Mouse (Mus musculus) hindbrain, embryonic 10.5 days (tissue): ENCODE measurements around the gene Tgfbr1. TPM values are rescaled to one million over a fixed set of nuclear protein-coding genes. Genes with fewer than 3 reads are reported as not detected.
"Not testable (repeated sequence)": the region's sequence is repeated elsewhere in the genome, so short reads cannot be mapped to it uniquely, and the experiment has no call there.

ENCODE experiments used
- DNase-seq: peaks from one replicate; pipeline ENCODE4 v3.0.0-alpha.2; 2017; ENCODE audit warnings: low spot score
- H3K27ac ChIP-seq: fragments of 300-500 bp; sonication (generic); 2 replicates; pipeline ENCODE4 v1.5.1; 2016; ENCODE audit warnings: mild to moderate bottlenecking, moderate library complexity
- H3K27me3 ChIP-seq: fragments of 300-500 bp; sonication (generic); 2 replicates; pipeline ENCODE4 v1.6.1; 2016; ENCODE audit warnings: mild to moderate bottlenecking; ENCODE audit not compliant: poor library complexity, insufficient read depth, severe bottlenecking
- H3K36me3 ChIP-seq: fragments of 300-500 bp; sonication (generic); 2 replicates; pipeline ENCODE4 v1.6.1; 2016; ENCODE audit warnings: mild to moderate bottlenecking, moderate library complexity
- H3K4me1 ChIP-seq: fragments of 300-500 bp; sonication (generic); replicated peaks from 2 replicates; pipeline ENCODE4 v1.6.1; 2016; ENCODE audit warnings: mild to moderate bottlenecking
- H3K4me3 ChIP-seq: fragments of 300-500 bp; sonication (generic); 2 replicates; pipeline ENCODE4 v1.5.1; 2016; ENCODE audit warnings: mild to moderate bottlenecking, moderate library complexity
- H3K9me3 ChIP-seq: fragments of 300-500 bp; sonication (generic); 2 replicates; pipeline ENCODE4 v1.6.1; 2016; ENCODE audit warnings: mild to moderate bottlenecking, moderate library complexity
- WGBS: fragments of 180-500 bp; shearing (Covaris S2); methylation state at CpG from one replicate; pipeline ENCODE4 v1.1.7; 2016; 5-methylcytosine and 5-hydroxymethylcytosine counted together
- polyA plus RNA-seq: library from polyadenylated mRNA; unstranded; fragments of >200 nt; fragmentation: Nextera tagmentation; extraction: Ambion mirVana; gene quantifications from 2 replicates; pipeline ENCODE4 v1.2.1, GENCODE M21; 2016

Tgfbr1 gene
- polyA plus RNA-seq, 1 experiment from 2014 or later = 85.8 TPM

GRCm38 (mm10) chr4:47353416-47354111 lies 542 bp downstream of the Tgfbr1 start:
- Histone ChIP-seq H3K4me3 (peak overlapping the region; percentile 93), H3K27me3 (peaks cover 16% of the 10 kb centered on the region), H3K9me3 (no peaks in the 10 kb centered on the region), H3K36me3 (no peaks in the 10 kb centered on the region), H3K27ac (peak overlapping the region; percentile 99), H3K4me1 (peaks cover 47% of the 10 kb centered on the region)
- under 1% methylated on average over 69 of the region's 73 CpGs for WGBS
- peak; percentile 68 for DNase-seq

- peaks cover 44% of the 10 kb centered on the region for H3K4me1 ChIP-seq
- WGBS = 45% methylated on average over 3 of the region's 3 CpGs
- H3K36me3 ChIP-seq = no peaks in the 10 kb centered on the region
- no peak for DNase-seq
- H3K27me3 ChIP-seq = peaks cover 11% of the 10 kb centered on the region
- H3K9me3 ChIP-seq = no peaks in the 10 kb centered on the region
- peak overlapping the region; percentile 93 for H3K4me3 ChIP-seq
- peak overlapping the region; percentile 99; the same call in 1 of the 2 replicates for H3K27ac ChIP-seq
These were observed 1.3 kb downstream of the Tgfbr1 start for GRCm38 (mm10) chr4:47354304-47354703.

- Histone ChIP-seq H3K27ac (no peak overlapping the region), H3K9me3 (0 out of 2 replicates have a peak, but pooled peaks cover 2% of the 10 kb centered on the region), H3K4me3 (no peak overlapping the region), H3K27me3 (no peaks in the 10 kb centered on the region), H3K4me1 (0 out of 2 replicates have a peak, but pooled peaks cover 4% of the 10 kb centered on the region), H3K36me3 (0 out of 2 replicates have a peak, but pooled peaks cover 6% of the 10 kb centered on the region)
- DNase-seq = no peak
- 93% methylated on average over 2 of the region's 2 CpGs for WGBS
These were observed 9.6 kb downstream of the Tgfbr1 start for GRCm38 (mm10) chr4:47362662-47363061.

GRCm38 (mm10) chr4:47363134-47363533 lies 10.1 kb downstream of the Tgfbr1 start:
- Histone ChIP-seq H3K4me1 (0 out of 2 replicates have a peak, but pooled peaks cover 4% of the 10 kb centered on the region), H3K36me3 (peaks cover 8% of the 10 kb centered on the region; the same call in 1 of the 2 replicates), H3K27ac (no peak overlapping the region), H3K27me3 (no peaks in the 10 kb centered on the region), H3K9me3 (0 out of 2 replicates have a peak, but pooled peaks cover 2% of the 10 kb centered on the region), H3K4me3 (no peak overlapping the region)
- 86% methylated on average over 3 of the region's 3 CpGs for WGBS
- no peak for DNase-seq

GRCm38 (mm10) chr4:47368717-47369116 lies 15.7 kb downstream of the Tgfbr1 start:
- Histone ChIP-seq H3K9me3 (0 out of 2 replicates have a peak, but pooled peaks cover 2% of the 10 kb centered on the region), H3K4me1 (no peaks in the 10 kb centered on the region), H3K4me3 (no peak overlapping the region), H3K36me3 (peaks cover 8% of the 10 kb centered on the region; the same call in 1 of the 2 replicates), H3K27ac (no peak overlapping the region), H3K27me3 (no peaks in the 10 kb centered on the region)
- no peak for DNase-seq
- WGBS = 94% methylated on average over 2 of the region's 2 CpGs

GRCm38 (mm10) chr4:47378716-47379115 lies 25.7 kb downstream of the Tgfbr1 start:
- no peak for DNase-seq
- H3K4me3 ChIP-seq = no peak overlapping the region
- H3K27ac ChIP-seq = no peak overlapping the region
- no peaks in the 10 kb centered on the region for H3K4me1 ChIP-seq
- H3K9me3 ChIP-seq = no peaks in the 10 kb centered on the region
- 0 out of 2 replicates have a peak, but pooled peaks cover 2% of the 10 kb centered on the region for H3K36me3 ChIP-seq
- H3K27me3 ChIP-seq = no peaks in the 10 kb centered on the region
- WGBS = 86% methylated on average over 1 of the region's 1 CpGs

- no peak overlapping the region for H3K27ac ChIP-seq
- H3K9me3 ChIP-seq = peaks cover 4% of the 10 kb centered on the region
- H3K27me3 ChIP-seq = no peaks in the 10 kb centered on the region
- peaks cover 34% of the 10 kb centered on the region for H3K36me3 ChIP-seq
- H3K4me1 ChIP-seq = no peaks in the 10 kb centered on the region
- DNase-seq = no peak
- WGBS = 91% methylated on average over 1 of the region's 1 CpGs
- H3K4me3 ChIP-seq = no peak overlapping the region
These were observed 29.4 kb downstream of the Tgfbr1 start for GRCm38 (mm10) chr4:47382426-47382825.

GRCm38 (mm10) chr4:47391926-47392325 lies 38.9 kb downstream of the Tgfbr1 start:
- DNase-seq, H3K9me3 ChIP-seq, H3K4me1 ChIP-seq, H3K4me3 ChIP-seq, H3K27me3 ChIP-seq, H3K27ac ChIP-seq: not testable (repeated sequence)
- WGBS = 97% methylated on average over 2 of the region's 2 CpGs
- peaks cover 61% of the 10 kb centered on the region for H3K36me3 ChIP-seq

GRCm38 (mm10) chr4:47396251-47396650 lies 43.2 kb downstream of the Tgfbr1 start:
- DNase-seq = no peak
- H3K36me3 ChIP-seq = peaks cover 87% of the 10 kb centered on the region
- H3K4me1 ChIP-seq = no peaks in the 10 kb centered on the region
- WGBS = 93% methylated on average over 7 of the region's 7 CpGs
- no peak overlapping the region for H3K4me3 ChIP-seq
- no peak overlapping the region for H3K27ac ChIP-seq
- H3K27me3 ChIP-seq = no peaks in the 10 kb centered on the region
- H3K9me3 ChIP-seq = no peaks in the 10 kb centered on the region

- H3K27ac ChIP-seq = no peak overlapping the region
- 93% methylated on average over 6 of the region's 6 CpGs for WGBS
- H3K4me1 ChIP-seq = no peaks in the 10 kb centered on the region
- DNase-seq = no peak
- no peak overlapping the region for H3K4me3 ChIP-seq
- H3K36me3 ChIP-seq = peaks cover 93% of the 10 kb centered on the region
- no peaks in the 10 kb centered on the region for H3K9me3 ChIP-seq
- H3K27me3 ChIP-seq = no peaks in the 10 kb centered on the region
These were observed 45.1 kb downstream of the Tgfbr1 start for GRCm38 (mm10) chr4:47397951-47398687.

- H3K27me3 ChIP-seq = no peaks in the 10 kb centered on the region
- H3K4me1 ChIP-seq = no peaks in the 10 kb centered on the region
- DNase-seq = no peak
- H3K4me3 ChIP-seq = no peak overlapping the region
- H3K27ac ChIP-seq = no peak overlapping the region
- peaks cover 95% of the 10 kb centered on the region for H3K36me3 ChIP-seq
- no peaks in the 10 kb centered on the region for H3K9me3 ChIP-seq
These were observed 46.8 kb downstream of the Tgfbr1 start for GRCm38 (mm10) chr4:47399824-47400223.

GRCm38 (mm10) chr4:47400314-47400713 lies 47.3 kb downstream of the Tgfbr1 start:
- H3K4me3 ChIP-seq = no peak overlapping the region
- no peak for DNase-seq
- H3K36me3 ChIP-seq = peaks cover 93% of the 10 kb centered on the region
- H3K9me3 ChIP-seq = no peaks in the 10 kb centered on the region
- H3K4me1 ChIP-seq = no peaks in the 10 kb centered on the region
- WGBS = 93% methylated on average over 4 of the region's 4 CpGs
- H3K27me3 ChIP-seq = no peaks in the 10 kb centered on the region
- no peak overlapping the region for H3K27ac ChIP-seq

- H3K27me3 ChIP-seq = no peaks in the 10 kb centered on the region
- no peak for DNase-seq
- no peaks in the 10 kb centered on the region for H3K4me1 ChIP-seq
- no peak overlapping the region for H3K4me3 ChIP-seq
- H3K9me3 ChIP-seq = no peaks in the 10 kb centered on the region
- H3K27ac ChIP-seq = no peak overlapping the region
- peaks cover 90% of the 10 kb centered on the region for H3K36me3 ChIP-seq
These were observed 49.2 kb downstream of the Tgfbr1 start for GRCm38 (mm10) chr4:47402200-47402599.
